Mouse (Mus musculus) thymus, adult 2 months (tissue): Measurements from ENCODE around the gene Gm20388. TPM values are rescaled to one million over a fixed set of nuclear protein-coding genes. Genes with fewer than 3 reads are reported as not detected.

Experiments used
- DNase-seq: peaks from one replicate; pipeline ENCODE4 v3.0.0; 2021
- H3K27ac ChIP-seq: fragments of 200-500 bp; 2 replicates; pipeline ENCODE4 v1.5.1; 2012; ENCODE audit warnings: low read length, control low read depth; ENCODE audit not compliant: control insufficient read depth, insufficient read depth
- H3K27me3 ChIP-seq: fragments of 200-500 bp; 2 replicates; pipeline ENCODE4 v1.6.1; 2012; ENCODE audit warnings: mild to moderate bottlenecking, low read length, moderate library complexity, mixed read lengths; ENCODE audit not compliant: control insufficient read depth, insufficient read depth
- H3K36me3 ChIP-seq: fragments of 200-500 bp; 2 replicates; pipeline ENCODE4 v1.6.1; 2012; ENCODE audit warnings: mild to moderate bottlenecking, low read length, moderate library complexity; ENCODE audit not compliant: control insufficient read depth, insufficient read depth
- H3K4me1 ChIP-seq: fragments of 200-500 bp; replicated peaks from 2 replicates; pipeline ENCODE4 v1.6.1; 2012; ENCODE audit warnings: low read length; ENCODE audit not compliant: control insufficient read depth, insufficient read depth
- H3K4me3 ChIP-seq: fragments of 200-500 bp; 2 replicates; pipeline ENCODE4 v1.5.1; 2012; ENCODE audit warnings: mild to moderate bottlenecking, low read length, control low read depth, moderate library complexity; ENCODE audit not compliant: control insufficient read depth, insufficient read depth
- CTCF ChIP-seq: fragments of 200-500 bp; IDR thresholded peaks from 2 replicates; pipeline ENCODE4 v1.5.1; 2012; ENCODE audit warnings: mild to moderate bottlenecking, control low read depth, low read length, moderate library complexity, borderline replicate concordance; ENCODE audit not compliant: control insufficient read depth, poor library complexity, insufficient read depth; ENCODE audit errors: extremely low read depth
- POLR2A ChIP-seq: fragments of 200-500 bp; IDR thresholded peaks from 2 replicates; pipeline ENCODE4 v1.6.1; 2012; ENCODE audit warnings: mild to moderate bottlenecking, low read length, control low read depth, moderate library complexity; ENCODE audit not compliant: control insufficient read depth, poor library complexity, insufficient read depth; ENCODE audit errors: extremely low read depth
- WGBS: fragments of 180-500 bp; shearing (Covaris S2); methylation state at CpG from one replicate; pipeline ENCODE4 v1.1.7; 2018; 5-methylcytosine and 5-hydroxymethylcytosine counted together
- polyA plus RNA-seq: library from polyadenylated mRNA; depleted of rRNA; stranded (reverse); fragments of >200 nt; gene quantifications from 2 replicates; pipeline ENCODE4 v1.2.3, GENCODE M21; 2012

Gene Gm20388
- polyA plus RNA-seq, 1 experiment = 103 TPM

GRCm38 (mm10) chr8:121931571-121931970 is 2020.9 kb downstream of the Gm20388 start:
- H3K27me3 ChIP-seq = no peaks in the 10 kb centered on the region
- DNase-seq = no peak
- no peak for TF ChIP-seq CTCF
- TF ChIP-seq POLR2A = no peak
- H3K4me1 ChIP-seq = no peaks in the 10 kb centered on the region; the same call in 1 of the 2 replicates
- WGBS = 88% methylated on average over 7 of the region's 7 CpGs
- H3K27ac ChIP-seq = no peak overlapping the region
- H3K36me3 ChIP-seq = no peaks in the 10 kb centered on the region
- no peak overlapping the region for H3K4me3 ChIP-seq

GRCm38 (mm10) chr8:121932026-121932667 is 2021.5 kb downstream of the Gm20388 start:
- H3K4me3 ChIP-seq = no peak overlapping the region
- H3K27ac ChIP-seq = 0 out of 2 replicates have a peak overlapping the region, but pooled peaks have one; percentile 26
- H3K27me3 ChIP-seq = no peaks in the 10 kb centered on the region
- no peak for DNase-seq
- no peaks in the 10 kb centered on the region for H3K36me3 ChIP-seq
- H3K4me1 ChIP-seq = no peaks in the 10 kb centered on the region; the same call in 1 of the 2 replicates
- WGBS = 93% methylated on average over 12 of the region's 12 CpGs
- TF ChIP-seq POLR2A (no peak), CTCF (no peak)

GRCm38 (mm10) chr8:121932668-121933520 is 2022.3 kb downstream of the Gm20388 start:
- WGBS = 88% methylated on average over 14 of the region's 14 CpGs
- Histone ChIP-seq H3K27me3 (no peaks in the 10 kb centered on the region), H3K4me1 (no peaks in the 10 kb centered on the region), H3K36me3 (no peaks in the 10 kb centered on the region), H3K27ac (0 out of 2 replicates have a peak overlapping the region, but pooled peaks have one; percentile 26), H3K4me3 (no peak overlapping the region)
- TF ChIP-seq CTCF (no peak), POLR2A (no peak)
- no peak for DNase-seq

GRCm38 (mm10) chr8:121934506-121934905 is 2023.9 kb downstream of the Gm20388 start:
- peak; percentile 31 for DNase-seq
- TF ChIP-seq POLR2A (no peak), CTCF (no peak; the same call in 1 of the 2 replicates)
- Histone ChIP-seq H3K27ac (no peak overlapping the region), H3K4me3 (no peak overlapping the region), H3K36me3 (no peaks in the 10 kb centered on the region), H3K27me3 (no peaks in the 10 kb centered on the region), H3K4me1 (no peaks in the 10 kb centered on the region)
- WGBS = 58% methylated on average over 4 of the region's 4 CpGs

DNA sequence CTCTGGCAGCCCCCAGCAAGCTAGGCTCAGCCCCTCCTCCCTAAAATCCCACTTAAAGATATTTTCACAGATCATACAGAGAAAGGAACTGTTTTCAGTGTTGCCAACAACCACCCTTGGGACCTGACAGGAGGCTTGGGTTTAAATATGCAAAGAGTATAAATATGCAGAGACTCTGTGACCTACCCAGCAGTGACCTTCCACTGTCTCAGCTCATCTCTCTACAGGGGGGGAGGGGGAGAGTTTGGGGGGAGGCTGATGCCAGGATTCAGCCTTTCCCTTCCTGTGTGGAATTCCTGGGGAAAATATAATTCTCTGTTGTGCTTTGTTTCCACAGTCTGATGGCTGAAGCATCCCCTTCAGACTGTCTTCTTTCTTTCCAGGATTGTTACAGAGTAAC is 2024.3 kb downstream of the Gm20388 start:
- H3K27ac ChIP-seq = no peak overlapping the region
- no peaks in the 10 kb centered on the region for H3K27me3 ChIP-seq
- no peaks in the 10 kb centered on the region for H3K36me3 ChIP-seq
- no peak for DNase-seq
- TF ChIP-seq CTCF = no peak
- TF ChIP-seq POLR2A = no peak
- no peak overlapping the region for H3K4me3 ChIP-seq
- no peaks in the 10 kb centered on the region for H3K4me1 ChIP-seq

DNA sequence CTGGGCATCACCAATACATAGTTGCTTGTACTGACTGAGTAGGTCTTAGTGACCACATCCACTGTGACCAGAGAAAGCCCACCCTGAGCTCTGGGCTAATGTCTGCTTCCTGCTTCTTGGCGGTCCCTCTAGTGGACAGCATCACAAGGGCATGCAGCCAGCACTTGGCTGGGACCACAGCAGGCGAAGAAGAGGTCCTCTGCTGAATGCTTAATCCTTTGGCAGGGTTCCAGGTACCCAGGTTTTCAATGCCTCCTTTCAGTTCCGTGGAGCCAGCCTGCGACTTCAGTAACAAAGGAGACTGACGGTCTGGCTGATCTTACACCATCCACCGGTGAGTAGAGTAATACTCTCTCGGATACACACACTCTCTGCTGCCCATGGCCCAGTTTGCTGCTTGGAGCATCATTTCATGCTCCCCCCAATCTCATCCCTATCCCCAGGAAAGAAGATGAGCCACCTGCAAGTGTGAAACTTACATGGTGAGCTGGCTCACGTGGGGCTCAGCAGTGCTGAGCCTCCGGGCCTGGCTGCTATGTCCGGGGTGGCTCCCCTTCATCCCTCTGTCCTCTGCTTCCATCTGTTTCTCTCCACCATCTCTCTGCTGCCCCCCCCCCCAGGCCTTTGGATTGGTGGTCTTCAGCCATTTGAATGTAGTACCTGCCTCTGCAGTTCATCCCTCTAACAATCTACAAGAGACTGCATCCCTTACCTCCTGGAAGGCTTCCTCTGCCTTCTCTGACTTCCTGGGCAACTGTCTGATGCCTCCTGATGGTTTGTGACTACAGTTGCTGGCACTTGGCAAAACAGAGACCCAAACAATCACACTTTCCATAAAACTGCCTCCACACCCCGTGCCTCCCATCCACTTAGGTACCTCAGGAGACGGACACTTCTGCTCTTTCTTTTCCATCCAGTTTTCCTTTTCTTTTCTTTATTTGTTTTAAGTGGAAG is 2025.0 kb downstream of the Gm20388 start:
- no peaks in the 10 kb centered on the region for H3K4me1 ChIP-seq
- no peak overlapping the region for H3K4me3 ChIP-seq
- TF ChIP-seq CTCF (no peak), POLR2A (no peak)
- 84% methylated on average over 12 of the region's 12 CpGs for WGBS
- no peaks in the 10 kb centered on the region for H3K36me3 ChIP-seq
- DNase-seq = no peak
- no peak overlapping the region for H3K27ac ChIP-seq
- no peaks in the 10 kb centered on the region for H3K27me3 ChIP-seq
